Mouse (Mus musculus) mature B cell (primary cell): ENCODE data around the gene Trim15.
"Not testable (repeated sequence)": the region's sequence is repeated elsewhere in the genome, so short reads cannot be mapped to it uniquely, and the experiment has no call there.

Experiments
- in situ Hi-C: fragments of 300-500 bp; cut with MboI; formaldehyde crosslinking; loops from 2 replicates; pipeline ENCODE4 v1.14.3; 2019

The Trim15 gene

DNA sequence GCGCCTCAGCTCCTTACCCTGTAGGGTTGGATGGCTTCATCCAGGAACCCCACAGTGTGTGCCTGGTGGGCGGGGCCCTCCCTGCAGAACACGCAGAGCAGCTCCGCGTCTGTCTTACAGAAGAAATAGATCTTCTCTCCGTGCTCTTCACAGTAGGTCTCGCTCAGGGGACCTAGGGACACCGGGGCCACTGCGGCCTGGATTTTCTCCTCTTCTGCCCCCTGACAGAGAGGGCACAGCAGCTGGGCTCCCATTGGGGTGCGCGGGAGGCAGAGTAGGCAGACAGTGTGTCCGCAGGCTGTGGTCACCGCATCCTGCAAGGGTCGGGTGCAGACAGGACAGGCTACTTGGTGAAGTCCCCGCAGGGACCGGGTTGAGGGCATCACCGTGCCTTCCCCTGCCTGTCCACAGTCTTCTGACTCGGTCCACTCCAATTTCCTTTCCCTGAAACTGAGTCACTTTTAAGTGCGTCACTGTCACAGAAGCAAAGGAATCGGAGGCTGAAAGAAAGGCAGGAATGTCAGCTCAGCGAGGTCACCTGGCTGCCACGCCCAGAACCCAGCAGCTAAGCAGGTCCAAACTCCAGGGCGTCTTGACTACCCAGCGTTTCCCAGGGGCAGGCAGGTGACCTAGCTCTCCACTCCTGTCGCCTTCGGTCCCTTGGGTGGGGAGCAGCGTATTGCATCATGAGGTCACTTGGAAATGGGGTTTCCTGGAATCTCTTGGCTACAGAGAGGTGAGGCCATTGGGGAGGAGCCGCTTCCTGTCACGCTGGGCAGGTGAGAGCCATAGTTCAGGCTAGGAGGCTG, at the start of gene Trim15:
Trim15 (minus strand) TSS at position 492 of the 809 bp plus-strand sequence.
- in situ Hi-C loops, result no loop called here

DNA sequence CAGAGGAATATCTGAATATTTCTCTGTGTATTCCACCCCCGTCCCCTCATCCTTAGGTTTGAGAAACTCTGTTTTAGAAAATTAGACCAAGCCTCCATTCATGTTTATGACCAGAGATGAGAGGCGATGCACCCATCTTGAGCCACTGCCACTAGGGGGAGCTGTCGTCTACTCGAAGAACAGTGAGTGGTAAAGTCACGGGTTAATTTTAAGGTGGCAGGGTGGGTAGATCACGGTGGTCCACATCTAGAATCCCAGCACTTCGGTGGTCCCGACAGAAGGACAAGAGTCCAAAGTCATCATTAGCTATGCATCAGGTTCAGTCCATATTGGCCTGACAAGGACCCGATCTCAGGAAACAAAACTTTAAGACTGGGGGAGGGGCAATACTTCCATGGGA, 48.1 kb upstream of the Trim15 start:
- in situ Hi-C loops, result no loop called here

DNA sequence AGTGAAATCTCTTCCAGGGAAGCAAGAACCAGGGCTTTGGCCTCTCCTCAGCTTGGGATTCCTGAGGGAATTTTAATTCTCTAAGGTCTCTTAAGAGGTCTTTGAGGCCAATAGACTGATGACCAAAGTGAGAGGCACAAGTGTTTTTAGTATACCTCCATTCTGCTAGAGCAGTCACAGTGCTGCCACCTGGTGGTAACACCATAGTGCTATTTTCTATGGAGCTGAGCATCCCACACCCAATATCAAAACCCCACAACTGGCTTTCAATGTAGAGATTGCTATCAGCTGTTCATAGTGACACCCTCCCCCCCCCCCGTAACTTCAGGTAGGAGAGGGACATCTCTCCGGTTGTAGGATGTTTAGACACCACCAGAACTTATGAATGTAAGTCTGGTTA, 47.1 kb upstream of the Trim15 start:
- in situ Hi-C loops, result no loop called here

DNA sequence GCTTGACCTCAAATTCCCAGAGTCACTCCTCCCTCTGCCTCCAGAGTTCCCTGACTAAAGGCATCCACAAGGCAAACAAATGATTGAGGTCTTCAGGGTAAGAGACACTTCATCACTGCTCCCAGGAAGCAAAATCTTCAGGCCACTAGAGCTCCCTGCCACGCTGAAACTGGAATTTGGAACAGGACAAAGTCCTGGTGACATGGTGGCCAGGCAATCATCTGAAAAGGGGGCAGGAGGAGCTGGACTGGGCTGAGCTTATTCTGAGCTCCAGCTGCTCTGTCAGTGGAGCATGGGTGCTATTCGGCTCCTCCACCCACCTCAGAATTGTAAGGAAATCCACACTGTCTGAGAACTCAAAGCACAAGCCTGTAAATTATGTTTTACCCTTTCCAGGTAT, 45.0 kb upstream of the Trim15 start:
- in situ Hi-C loops, result no loop called here

DNA sequence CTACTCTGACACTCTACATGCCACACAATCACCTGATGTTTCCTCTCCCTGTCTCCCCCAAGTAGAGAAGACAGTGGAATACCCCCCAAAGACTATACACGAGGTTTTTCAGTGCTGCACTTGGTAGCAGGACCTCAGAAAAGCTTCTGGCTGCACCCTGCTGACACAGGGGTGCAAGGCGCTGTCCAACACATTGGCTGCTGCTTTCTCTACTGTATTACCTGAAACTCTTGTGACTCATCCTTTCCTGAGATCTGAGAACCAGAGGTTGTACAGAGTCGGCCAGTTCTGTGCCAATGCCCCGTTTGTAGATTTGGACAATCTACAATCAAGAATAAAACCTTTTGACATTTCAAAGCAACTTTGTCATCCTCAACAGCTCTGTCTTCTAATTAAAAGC, 42.8 kb upstream of the Trim15 start:
- in situ Hi-C loops, result no loop called here

DNA sequence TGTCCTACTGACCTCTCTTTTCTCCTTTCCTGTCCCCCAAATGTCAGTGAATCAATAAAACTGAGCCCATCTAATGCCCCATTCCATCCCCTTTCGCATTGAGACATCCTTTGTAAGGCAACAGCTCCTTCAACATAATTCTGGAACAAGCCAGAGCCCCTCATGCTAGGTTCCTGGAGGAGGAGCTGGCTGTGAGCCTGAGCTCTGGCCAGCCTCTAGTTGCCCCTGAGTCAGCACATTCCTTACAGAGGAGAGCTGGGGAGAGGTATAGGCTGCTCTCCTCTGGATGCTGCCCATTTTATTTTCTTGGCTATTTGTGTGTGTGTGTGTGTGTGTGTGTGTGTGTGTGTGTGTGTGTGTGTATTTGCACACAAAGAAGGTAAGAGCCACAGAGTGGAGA, 41.2 kb upstream of the Trim15 start:
- in situ Hi-C loops, result no loop called here

DNA sequence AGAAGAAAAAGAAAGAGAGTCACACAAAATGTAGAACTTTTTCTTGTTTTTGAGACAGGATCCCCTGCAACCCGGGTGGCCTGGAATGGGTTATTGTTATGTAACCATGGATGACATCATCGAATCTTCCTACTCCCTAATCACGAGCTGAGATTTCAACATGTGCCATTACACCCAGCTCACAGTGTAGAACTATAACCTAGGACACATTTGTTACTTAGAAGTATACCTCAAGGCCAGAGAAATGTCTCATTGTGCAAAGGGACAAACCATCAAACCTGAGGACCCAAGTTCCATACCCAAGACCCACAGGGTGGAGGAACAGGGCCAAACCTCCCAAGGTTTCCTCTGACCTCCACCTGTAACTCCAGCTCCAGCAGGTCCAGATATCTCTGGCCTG, 36.6 kb upstream of the Trim15 start:
- in situ Hi-C loops, result no loop called here

DNA sequence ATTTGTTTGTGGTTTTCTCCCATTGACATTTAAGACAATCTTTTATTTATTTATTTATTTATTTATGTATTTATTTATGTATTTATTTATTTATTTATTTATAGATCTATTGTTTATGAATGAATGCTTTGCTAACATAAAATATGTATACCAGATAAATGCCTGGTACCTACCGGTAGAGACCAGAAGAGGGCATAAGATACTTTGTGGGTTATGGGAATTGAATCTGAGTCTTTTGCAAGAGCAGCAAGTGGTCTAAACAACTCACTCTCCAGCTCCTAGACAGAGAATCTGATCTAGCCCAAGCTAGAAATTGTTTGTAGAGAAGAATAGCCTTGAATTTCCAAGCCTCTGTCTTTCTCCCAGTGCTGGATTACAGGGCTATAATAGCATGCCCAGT, 33.7 kb upstream of the Trim15 start:
- in situ Hi-C loops, result no loop called here

DNA sequence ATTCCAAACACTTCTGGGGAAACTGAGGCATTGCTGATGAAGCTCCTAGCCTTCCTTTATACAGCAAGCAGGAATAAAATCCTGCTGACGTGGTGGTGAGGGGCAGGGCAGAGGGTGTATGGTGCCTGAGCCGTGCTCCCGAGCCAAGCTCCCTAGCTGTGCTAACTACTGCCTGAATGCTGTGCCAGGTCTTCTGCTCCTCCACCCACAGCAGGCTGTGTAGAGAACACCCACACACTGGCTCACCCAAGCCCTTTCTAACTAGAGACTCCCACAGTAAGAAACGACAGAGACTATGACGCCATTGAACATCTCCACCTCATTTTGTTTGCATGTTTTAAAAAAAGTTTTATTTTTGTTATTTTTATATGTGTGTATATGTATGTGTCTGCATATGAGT, 33.0 kb upstream of the Trim15 start:
- in situ Hi-C loops, result no loop called here

DNA sequence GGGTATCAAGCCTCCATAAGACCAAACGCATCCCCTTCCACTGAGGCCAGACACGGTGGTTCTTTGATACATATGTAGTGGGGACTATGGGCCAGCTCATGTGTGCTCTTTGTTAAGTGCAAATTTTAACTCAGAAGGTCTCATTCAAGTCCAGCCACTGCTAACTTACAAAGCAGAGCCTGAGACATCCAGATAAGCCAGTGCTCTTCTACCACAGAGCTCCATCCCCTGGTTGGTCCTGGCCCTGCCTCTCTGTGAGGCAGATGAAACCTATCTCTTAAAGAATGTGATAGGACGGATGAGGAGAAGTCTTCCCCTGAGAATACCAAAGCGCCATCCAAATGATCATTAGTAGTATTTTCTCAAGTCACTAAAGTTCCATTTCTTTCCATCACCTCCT, 32.4 kb upstream of the Trim15 start:
- in situ Hi-C loops, result no loop called here

DNA sequence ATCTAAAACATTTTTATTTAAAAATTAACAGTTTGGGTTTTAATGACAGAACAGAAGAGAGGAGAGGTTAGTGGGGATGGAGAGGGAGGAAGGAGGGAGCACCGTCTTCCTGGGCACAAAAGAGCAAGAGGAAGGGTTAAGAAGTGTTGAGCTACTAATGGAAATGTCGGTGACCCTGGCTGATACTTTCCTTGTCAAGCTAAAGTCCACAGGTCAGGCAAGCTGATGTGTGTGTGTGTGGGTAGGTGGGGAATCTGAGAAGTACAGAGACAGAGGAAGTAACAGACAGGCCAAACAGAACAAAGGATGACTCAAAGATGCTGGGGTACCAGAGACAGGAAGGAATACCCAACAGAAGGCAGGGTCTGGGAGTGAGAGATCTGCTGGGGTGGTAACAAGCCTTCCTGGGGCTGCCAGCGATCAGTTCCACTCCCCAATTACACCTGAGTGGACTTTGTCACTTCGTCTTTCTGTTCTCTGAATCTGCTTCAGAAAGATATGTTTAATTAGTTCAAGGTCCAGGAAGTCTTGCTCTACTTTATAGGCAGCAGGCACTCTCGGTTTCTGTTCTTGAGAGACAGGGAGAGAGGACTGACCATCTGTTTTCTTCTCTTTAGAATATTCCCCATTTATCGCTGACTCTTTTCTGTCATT, 30.7 kb upstream of the Trim15 start, which contains the start of gene Trim31:
Trim31 (plus strand) TSS at position 567 of the 654 bp plus-strand sequence.
- in situ Hi-C loops, result no loop called here

DNA sequence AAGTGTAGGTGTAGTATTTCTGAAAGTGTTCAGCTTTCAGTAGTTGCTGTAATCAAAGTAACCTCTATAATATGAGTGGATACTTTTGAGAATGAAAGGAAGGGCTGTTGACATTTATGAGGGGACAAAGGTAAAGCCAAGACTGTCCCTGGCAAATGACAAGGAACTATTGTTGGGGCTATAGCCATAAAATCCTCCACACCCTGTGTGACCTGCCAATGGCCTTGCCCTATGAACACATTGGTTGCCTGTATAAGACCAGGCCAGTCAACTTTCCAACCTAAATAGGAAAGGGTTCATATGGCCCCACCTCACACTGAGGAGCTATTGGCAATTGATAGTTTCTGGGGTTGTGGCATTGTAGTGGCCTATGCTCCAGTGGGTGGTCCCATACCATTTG, 30.1 kb upstream of the Trim15 start:
- in situ Hi-C loops, result no loop called here

DNA sequence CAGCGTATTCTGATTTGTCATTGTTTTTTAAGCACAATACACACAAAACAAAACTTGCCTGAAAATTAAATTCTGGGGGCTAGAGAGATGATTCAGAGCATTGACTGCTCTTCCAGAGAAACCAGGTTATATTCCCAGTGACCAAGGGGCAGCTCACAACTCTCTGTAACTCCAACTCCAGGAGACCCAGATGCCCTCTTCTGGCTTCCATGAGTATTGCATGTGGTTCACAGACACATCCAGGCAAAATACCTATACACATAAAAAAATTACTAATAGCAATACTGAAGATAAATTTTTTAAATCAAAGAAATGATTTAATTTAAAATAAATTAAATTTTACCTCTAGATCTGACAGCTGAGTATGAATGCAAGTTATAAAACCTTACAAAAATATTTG, 29.6 kb upstream of the Trim15 start:
- in situ Hi-C loops, result no loop called here

DNA sequence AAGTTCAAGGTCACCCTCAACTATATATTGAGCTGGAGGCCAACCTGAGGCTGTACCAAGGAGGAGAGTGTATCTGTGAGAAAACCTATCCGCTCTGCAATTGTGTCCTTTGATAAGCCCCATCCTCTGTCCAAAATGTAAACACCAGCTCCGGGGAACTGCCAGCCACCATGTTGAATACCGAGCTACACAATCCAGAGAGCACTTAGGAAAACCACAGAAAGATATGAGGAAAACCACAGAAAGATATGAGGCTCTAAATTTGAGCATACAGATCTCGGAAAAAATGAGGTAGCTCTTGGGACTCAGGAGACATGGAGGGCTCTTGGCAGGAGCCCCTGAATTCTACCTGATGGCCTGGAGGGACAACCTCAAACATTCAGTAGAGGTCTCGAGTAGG, 26.4 kb upstream of the Trim15 start:
- in situ Hi-C loops, result no loop called here

DNA sequence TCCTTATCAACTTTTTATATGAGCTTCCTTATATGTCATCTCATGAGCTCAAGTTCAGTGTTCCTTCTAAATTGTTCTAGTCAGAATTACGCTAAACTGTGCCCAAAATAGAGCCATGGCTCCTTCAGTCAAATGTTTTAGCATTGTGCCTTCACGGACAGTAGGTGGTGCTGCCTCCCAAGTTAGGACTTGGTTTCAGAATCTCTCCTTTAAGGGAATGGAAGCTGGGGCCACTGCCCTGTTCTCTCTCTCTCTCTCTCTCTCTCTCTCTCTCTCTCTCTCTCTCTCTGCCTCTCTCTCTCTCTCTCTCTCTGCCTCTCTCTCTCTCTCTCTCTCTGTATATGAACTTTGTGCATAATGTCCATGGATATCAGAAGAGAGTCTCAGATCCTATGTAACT, 25.4 kb upstream of the Trim15 start:
- in situ Hi-C loops, result no loop called here

DNA sequence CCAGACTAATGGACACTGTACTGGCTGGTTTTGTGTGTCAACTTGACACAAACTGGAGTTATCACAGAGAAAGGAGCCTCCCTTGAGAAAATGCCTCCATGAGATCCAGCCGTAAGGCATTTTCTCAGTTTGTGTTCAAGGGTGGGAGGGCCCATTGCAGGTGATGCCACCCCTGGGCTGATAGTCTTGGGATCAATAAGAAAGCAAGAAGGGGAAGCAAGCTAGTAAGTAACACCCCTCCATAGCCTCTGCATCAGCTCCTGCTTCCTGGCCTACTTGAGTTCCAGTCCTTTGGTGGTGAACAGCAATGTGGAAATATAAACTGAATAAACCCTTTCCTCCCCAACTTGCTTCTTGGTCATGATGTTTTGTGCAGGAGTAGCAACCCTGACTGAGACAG, 24.5 kb upstream of the Trim15 start:
- in situ Hi-C loops, result not testable (repeated sequence)

DNA sequence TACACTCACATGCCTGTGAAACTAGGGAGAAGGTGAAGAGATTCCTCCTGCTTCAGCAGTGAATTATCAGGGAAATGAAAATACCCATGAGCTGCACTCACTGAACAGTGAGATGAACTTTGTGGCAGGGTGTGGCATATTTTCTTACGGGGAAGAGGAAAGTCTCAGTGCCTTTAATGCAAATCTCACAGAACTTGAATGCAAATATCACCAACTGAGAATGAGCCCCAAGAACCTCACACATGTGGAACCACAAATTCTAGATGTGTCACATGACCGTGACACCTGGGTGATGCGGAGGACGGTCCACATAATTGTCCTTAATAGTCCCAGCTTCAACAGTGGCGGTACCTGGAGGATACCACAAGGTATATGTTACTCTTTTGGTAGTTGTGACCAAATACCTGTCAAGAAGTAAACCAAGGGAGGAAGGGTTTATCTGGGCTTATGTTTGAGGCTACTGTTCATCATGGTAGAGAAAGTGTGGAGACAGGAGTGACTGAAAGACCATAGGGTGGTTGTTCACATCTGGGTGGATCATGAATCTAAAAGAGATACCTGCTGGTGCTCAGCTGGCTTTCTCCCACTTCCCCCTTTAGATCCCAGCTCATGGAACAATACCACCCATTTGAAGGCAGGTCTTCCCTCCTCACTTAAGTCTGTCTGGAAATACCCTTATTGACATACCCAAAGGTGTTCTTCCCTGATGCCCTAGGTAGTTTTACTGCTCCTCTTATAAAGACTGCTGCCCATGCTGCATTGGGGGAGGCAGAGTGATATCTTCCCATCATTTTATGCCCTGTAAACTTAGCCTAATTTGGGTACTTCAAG, 23.3 kb upstream of the Trim15 start, which contains the start of gene Trim40:
Trim40 (minus strand) TSS at position 51 of the 831 bp plus-strand sequence.
- in situ Hi-C loops, result no loop called here

DNA sequence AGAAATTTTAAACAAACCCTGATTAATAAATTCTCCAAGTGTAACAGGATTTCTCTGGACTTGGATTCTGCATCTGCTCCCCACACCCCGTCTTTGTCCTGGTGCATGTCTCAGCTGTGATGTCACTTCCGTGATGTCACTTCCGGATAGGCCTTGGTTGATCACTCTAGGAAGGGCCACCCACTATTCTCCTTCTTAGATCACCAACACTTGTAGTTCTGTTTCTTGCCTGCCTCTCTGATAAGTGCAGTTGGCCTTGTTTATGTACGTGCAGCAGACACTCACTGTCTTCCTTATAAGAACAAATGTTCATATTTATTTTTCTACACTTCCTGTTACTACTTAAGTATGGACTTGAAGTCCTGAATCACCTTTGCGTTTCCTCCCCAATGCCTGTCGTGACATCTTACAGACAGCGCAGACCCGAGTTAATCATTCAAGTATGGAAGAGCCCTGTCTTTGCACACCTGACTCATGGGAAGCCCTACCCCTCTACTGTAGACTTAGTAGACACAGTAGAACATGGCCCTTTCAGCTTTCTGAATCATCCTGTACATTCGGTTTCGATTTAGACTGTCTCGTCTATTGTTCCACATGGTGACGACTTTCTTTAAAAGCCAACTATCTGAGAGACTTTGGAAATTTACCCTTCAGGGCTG, 18.3 kb upstream of the Trim15 start:
- in situ Hi-C loops, result no loop called here

DNA sequence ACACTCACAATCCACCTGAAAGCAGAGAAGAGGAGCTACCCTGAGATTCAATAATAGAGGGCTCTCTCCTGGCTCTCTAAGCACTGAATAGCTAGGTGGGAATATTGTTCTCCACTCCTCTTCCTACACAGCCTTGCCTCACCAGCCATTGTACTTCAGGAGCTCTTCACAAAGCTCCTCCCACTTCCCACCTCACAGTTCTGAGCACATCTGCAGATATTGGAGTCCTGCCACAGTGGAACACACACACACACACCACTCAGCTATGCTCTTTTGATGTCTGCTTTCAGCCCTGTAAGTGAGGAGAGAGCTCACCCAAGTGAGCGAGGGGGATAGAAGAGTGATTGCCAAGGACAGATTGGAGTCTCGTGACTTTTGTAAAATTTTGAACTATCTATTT, 16.3 kb upstream of the Trim15 start:
- in situ Hi-C loops, result no loop called here

DNA sequence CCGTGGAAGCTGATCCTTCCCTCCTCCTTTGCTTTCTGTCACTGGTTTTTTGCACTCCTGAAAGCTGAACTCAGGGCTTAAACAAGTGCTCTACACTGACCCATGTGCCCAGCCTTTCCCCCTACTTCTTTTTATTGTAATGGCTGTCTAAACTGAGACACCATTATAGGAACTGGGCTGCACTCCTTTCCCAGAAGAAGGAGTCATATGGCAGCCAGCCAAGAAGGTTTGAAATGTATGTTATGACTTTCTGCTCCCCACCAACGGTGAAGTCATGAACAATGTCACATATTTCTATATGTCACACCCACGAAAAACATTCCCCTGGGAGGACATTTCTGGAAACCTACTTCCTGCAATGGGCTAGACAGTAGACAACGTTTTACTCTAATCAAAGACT, 7.6 kb upstream of the Trim15 start:
- in situ Hi-C loops, result no loop called here

DNA sequence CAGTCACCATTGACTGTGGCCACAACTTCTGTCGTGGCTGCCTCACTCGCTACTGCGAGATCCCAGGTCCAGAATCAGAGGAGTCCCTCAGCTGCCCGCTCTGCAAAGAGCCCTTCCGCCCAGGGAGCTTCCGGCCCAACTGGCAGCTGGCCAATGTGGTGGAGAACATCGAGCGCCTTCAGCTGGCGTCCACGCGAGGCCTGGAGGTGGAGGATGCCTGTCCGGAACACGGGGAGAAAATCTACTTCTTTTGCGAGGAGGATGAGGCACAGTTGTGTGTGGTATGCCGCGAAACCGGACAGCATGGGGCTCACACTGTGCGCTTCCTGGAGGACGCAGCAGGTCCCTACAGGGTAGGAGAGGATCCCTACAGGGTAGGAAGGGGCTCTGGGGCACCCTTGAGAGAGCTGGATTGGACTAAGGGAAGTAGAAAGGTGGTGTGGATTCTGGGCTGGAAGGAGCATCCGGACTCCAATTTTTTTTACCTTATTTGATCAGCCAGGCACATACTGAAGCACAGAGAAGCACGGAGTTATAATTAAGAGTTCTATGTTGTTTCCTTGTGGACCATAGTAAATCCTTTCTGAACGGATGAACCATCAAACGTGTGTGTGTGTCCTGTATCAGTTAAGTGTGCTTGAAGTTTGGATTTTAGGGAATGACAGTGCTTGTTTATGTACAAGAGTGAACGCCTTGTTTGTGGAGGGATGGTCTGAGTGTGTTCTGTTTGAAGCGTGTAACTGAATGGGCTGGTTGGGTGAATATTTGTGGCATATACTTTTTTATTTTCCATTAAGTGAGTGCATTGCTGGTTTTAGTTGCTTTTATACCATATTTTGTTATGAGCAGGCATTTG, 3.2 kb upstream of the Trim15 start:
- in situ Hi-C loops, result no loop called here
